Mouse (Mus musculus) adrenal gland, postnatal 36 days (tissue): ENCODE results near the gene Gm20388. TPM values are rescaled to one million over a fixed set of nuclear protein-coding genes. Genes with fewer than 3 reads are reported as not detected.
A peak's percentile ranks its signal among the peaks of the same experiment; 100 is the strongest.

Experiments
- DNase-seq, 2 experiments: peaks; one replicate each; pipeline ENCODE4 v3.0.0; 2021; ENCODE audit warnings: mixed read lengths in 1 of 2
- total RNA-seq, 2 experiments: library from RNA; stranded (reverse); gene quantifications; 2 replicates each; pipeline ENCODE4 v1.2.3; 2021

Gm20388 gene
- total RNA-seq, 2 experiments from 2014 or later = 2.4 to 7.4 TPM

DNA sequence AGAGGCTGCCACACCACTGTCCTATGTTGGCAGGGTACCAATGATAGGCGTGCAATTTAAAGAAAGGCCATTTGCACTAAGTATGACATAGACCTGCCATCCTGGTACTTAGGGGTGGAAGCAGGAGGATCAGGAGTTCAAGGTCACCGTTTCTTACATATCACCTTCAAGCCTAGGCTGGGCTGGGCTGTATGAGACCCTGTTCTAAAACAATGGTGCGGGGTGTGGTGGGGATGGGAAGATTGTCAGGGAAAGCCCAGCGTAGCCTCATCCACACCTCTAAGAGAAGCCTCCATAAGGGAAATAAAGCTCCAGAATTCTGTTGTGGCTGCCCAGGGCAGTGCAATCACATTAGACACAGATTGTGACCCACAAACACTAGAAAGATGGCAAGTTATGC, 4324.9 kb downstream of the Gm20388 start:
- DNase-seq = no peak

DNA sequence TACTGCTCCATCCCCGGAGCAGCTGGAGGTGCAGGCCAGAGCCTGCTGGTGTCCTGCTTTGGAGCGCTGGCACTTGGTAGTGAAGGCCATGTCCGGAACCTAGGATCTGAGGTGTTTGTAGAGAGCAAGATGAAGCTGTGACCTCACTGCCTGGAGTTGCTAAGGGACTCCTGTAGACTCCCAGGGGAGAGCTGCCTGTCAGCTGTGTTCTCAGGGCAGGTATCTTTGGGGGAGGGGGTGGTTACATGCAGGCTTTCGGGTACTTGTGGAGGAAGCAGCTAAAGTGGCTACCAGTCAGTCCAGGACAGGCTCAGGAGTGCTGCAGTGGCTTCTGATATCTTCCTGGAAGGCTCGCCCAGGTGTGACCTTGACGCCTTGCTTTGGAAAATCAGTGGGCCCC, 4328.7 kb downstream of the Gm20388 start:
- DNase-seq = no peak

DNA sequence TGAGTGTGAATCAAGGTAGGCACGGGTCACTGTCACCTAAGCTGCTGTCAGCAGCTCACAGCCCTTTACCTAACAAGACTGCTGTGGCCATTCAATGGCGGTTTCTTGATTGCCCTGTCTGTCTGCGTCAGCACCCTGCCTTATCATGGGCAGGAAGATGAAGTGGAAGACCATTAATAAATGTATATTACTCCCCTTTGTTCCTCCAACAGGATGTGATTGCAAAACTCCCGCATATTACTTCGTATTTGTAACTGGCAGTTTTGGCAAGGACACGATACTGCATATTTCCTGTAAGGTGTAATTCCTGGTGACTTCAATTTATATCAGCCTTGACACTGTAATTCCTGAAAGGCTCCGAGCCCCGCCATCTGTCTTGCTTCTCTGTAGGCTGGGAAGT, 4330.3 kb downstream of the Gm20388 start:
- no peak for DNase-seq

DNA sequence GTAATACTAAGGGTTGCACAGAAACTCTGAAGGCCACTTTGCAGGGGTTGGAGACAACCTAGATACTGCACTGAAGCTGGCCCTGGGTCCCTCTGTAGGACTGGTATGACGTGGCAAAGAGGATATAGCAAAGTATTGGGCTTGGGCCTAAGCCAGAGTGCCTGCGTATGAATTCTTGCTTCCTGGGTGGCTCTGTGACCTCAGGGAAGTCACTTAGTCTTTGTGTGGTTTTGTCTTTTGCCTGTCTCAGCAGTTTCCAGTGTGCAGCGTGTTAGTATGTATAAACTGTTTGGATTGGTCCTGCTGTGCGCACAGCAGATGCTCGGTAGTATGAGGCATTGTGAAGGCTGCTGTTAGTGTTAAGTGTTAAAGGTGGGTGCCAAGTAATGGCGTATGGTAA, 4331.6 kb downstream of the Gm20388 start:
- no peak for DNase-seq

DNA sequence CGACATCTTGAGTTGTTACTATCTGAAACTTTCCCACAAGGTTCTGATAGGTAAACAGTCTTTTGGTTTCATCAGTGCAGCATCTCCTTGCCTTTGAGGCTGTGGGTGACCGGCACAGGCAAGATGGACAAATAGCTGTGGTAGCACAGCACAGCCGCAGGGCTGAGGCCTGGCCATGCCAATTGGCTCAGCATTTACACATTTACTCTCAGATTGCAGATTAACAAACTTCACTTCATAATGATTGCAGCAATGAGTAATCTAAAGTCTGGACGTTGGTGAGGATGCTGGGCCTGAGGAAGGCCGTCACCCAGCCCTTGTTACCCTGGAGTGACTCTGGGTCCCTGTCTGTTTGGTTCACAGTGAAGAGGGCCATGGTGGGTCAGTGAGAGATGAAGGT, 4332.3 kb downstream of the Gm20388 start:
- DNase-seq = no peak

DNA sequence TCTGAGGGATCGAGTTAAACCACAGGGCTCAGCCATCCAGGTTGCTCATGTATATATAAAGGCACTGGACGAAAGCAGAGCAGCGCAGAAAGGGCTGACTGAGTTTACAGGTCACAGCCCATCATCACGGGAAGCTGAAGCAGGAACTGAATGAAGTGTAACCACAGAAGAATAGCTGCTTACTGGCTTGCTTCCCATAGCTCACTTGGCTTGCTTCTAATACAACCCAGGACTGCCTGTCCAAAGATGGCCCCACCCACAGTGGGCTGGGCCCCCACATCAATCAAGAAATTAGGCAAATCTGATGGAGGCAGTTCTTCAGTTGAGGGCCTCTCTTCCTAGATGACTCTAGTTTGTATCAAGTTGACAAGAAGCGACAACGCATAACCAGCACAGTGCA, 4336.9 kb downstream of the Gm20388 start:
- DNase-seq = no peak

DNA sequence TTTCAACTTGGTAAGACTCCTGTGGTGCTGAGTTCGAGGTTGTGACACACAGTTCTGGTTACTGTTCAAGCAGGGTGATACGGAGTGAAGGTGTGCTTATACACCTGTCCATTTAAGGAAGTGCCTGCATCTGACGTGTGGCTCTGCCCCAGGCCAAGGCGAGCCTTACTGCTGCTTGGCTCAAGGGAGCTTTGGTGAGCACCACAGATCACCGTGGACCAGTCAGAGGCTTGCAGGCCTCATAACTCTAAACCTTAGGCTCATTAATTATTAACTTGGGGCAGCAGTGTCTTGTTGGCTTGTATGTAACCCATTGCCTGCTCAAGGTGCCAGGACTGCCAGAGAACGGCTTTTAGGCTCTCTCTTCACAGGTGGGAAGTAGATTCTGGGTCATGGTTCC, 4338.0 kb downstream of the Gm20388 start:
- DNase-seq = no peak

DNA sequence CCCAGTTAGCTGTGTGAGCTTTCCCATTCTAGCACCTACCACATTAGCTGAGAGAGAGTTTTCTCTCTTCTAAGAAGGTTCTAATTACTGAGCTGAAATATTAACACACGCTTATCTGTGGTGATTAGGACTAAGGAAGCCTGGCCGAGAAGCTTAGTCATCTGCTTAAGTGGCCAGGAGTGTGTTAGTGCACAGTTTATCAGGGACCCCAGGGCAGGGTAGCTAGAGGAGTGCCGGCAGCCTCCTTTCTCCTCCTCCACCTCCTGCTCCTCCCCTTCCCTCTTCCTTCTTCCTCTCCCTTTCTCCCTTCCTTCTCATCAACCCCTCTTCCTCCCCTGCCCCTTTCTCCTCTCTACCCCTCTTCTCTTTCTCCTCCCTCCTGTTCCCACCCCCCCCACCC, 4339.6 kb downstream of the Gm20388 start:
- DNase-seq = no peak

DNA sequence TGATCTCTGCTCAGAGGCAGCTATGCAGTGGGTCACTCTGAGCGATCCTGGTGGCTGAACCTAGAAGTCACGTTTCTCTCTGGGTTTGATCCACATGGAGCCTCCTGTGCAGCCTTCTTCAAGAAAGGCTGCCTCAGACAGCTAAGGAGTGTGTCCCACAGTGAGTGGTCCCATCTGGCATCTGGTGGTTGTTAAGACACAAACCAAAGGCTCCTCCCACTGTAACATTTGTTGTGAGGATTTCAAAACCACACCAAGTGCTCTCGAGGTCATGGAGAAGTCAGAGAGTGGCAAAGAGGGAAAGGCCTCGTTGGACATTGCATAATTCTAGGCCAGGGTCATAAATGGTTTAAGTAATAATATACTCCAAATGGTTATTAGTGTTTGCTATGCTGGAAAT, 4340.1 kb downstream of the Gm20388 start:
- peak in 1 of 2 experiments; percentile 36 for DNase-seq

DNA sequence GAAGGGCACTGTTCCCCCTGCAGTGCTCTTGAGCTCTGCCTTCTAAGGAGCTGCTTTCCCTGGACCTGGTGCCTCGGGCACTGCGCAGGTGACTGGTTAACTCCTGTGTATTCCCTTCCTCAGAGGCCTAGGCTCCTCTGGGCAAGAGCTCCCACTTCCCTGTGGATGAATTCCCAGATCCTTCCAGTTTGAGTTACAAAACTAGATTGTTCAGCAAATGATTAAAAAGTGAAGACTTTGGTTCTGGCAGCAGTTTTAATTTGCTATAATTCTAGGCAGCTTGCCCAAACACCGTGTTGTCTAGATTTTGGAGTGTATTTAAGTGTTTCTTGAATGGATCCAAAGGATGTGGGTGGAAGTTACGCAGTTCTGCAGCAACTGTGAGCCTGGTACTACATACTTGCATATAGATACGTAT, 4341.9 kb downstream of the Gm20388 start:
- no peak for DNase-seq

DNA sequence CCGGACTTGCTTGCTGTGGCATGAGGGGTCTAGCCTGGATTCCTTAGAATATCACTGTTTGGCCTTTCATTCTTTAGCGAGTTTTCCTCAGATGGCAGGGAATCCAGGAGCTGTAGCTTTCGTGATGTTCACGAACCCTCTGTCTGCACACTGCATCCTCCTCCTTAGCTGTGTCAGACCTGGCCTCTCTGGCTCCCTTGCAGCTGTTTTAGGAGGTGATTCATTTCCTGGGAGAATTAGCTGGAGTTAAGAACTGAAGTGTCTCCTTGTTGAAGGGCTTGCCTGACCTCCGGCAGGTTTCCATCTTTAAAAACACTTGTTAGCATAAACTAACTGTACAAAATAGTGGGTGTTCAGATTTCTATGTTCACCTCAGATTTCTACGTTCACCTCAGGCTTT, 4343.3 kb downstream of the Gm20388 start:
- DNase-seq = no peak

DNA sequence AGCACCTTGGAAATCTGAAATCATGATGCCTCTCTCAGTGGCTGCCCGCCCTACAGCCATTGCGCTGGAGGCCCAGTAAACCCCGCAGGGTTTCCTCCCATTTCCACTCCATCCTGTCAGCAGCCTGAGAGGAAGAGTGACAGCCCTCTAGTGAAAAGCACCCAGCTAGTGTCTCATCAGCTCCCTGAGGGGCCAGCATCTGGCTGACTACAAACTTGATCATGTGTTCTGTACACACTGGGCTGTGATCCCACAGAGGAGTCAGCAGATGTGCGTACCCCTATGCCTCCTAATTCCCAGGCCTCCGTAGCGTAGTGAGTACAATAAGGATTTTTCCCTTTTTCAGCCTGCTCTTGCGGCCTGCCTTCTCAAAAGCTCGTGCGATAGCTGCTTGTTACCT, 4346.2 kb downstream of the Gm20388 start:
- DNase-seq = no peak

DNA sequence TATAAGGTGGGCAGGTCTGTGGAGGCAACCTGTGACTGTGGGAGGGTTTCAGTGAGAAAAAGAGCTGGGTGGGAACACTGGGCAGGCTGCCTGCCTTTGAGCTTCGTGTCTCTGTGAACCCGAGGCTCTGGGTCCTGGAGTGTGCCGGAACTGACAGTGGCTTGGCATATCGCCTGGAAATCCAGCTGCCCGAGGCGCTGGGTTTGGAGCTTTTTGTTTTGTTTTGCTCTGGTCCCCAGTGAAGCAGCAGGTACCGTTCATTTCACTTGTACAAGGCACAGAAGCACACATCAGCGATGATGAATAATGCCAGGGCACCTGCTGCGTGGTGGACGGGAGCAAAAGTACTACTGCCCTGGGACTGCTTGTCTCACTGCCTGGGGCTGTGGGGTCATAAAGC, 4346.7 kb downstream of the Gm20388 start:
- DNase-seq = peak; percentile 75 to 82

DNA sequence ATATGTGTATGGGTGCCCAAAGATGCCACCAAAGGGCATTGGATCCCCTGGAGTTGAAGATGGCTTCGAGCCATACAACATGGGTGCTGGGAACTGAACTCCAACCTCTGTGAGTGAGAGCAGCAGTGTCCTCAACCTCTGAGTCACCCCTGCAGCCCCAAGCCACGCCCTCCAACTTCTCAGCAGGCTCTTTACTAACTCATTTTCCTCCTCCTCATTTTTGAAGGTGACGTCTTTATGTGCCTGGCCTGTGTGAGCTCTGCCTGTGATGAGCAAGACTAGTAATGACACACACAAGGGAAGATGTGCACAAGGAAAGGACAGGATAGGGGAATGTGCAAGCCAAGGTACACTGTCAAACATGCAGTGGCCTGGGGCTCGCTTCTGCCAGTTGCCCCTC, 4348.5 kb downstream of the Gm20388 start:
- peak in 1 of 2 experiments; percentile 21 for DNase-seq

DNA sequence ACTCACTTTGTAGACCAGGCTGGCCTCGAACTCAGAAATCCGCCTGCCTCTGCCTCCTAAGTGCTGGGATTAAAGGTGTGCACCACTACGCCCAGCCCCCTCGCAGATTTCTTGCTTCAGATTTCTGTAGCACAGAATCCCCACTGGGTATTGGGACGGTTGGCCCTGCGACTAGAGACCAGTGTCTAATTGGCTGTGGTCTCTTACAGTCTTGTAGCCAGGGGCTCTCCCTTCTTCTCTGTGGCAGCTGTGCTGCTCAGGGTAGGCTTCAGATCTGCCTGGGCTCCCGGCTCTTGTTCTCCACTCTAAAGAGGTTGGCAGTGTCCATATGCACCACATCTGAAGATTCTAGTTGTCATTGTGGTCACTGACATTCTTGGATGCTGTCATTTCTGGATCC, 4349.3 kb downstream of the Gm20388 start:
- no peak for DNase-seq

DNA sequence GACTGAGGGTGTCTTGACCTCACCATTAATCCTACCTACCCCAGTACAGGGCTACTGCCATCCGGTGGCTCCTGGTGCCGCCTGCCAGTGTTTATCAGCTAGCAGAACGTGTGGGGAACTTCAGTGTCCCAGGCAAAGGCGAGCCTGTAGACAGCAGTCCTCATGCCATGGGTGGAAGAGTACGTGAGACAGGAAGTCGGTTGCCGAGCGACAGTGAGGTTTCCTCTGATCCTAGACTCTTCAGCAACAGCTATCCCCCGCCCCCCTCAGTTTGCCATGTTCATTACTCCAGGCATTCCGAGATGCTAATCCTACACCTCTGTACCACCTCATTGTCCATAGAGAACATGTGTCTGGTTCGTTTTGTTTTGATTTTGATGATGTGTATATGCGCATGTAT, 4349.7 kb downstream of the Gm20388 start:
- DNase-seq = no peak

DNA sequence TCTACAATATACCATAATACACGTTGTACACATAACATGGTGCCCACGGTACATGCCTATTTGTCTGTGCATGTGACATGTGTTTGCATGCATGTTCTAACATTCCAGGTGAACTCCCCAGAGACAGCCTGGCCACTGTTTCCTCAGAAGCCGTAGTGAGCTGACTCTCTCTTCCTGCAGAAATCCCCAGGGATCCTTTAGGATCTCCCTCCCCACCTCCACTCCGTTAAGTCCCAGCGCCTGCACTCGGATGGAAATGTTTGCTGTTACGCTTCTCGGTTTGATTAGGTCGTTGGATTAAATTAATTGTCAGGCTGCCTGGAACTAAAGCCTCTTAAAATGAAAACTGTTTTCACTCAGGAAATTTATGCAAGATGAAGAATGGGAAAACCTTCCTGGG, 4352.4 kb downstream of the Gm20388 start:
- no peak for DNase-seq

DNA sequence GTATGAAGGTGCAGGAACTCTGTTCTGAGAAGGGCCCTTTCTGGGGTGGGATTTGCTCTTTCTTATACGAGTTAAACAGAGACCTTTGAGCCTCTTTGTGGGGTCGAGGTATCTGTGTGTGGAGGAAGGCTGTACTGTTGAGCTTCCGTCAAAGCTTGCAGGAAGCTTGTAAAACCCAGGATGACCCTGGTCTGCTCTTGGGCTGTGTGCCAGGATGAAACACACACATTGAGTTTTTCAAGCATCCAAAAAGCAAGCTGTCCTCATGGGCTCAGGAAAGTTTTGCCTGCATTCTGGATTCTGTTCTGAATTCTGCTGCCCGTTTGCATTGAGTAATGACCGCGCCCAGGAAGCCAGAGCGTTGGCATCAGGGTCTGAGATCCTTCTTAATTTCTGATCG, 4353.4 kb downstream of the Gm20388 start:
- peak; percentile 48 to 57 for DNase-seq

DNA sequence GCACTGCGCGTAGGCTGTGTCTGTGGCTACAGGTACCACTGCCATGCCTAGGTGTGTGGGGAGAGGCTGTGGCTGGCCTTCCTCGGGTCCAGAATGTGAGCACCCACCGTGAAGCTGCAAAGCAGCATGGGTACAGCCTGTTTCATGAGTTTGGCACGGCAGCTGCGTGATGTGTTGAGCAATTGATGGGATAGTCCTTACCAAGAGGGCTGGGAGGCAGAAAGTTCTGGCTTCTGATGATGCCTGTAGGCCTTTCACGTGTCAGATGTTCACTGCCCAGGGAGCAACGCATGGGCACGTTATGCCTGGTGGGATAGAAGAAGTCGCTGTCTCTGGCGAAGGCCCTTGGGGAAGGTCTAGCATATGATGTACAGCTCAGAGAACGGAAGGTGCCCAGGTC, 4354.0 kb downstream of the Gm20388 start:
- no peak for DNase-seq

DNA sequence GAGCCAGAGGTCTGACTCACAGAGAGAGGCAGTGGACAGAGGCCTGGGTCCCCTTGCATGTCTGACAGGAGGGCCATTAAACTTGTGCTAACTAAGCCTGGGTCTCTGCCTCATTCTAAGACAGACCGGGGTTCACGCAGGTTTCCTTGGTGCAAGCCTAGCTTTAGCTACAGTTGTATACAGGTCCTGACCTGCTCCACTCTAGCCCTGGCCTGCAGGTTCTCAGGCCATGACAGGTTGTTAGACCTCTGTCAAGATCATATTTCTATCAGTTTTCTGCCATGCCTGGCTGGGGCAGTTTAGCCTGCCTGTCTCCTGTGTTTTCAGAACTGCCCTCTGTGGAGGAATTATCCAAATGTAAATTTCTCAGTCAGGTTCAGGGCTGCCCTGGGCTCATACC, 4354.5 kb downstream of the Gm20388 start:
- DNase-seq = no peak

DNA sequence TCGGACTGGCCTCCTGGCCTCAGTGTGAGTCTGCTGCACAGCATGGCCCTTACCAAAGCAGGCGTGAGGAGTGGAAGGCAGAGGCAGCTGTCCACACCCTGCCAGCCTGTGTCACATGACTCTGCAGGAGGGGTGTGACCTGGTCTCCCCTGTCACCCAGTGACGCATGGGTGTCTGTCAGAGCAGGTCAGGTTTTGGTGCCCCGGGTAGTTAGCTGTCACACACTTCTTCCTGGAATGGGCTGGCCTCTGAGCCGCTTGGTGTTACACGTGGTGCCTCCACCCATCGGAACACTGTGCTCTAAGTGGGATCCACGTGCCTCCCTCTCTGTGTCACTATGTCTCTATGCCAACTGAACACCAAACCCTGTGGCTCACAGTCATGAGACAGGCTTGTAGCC, 4355.2 kb downstream of the Gm20388 start:
- DNase-seq = peak in 1 of 2 experiments; percentile 59

DNA sequence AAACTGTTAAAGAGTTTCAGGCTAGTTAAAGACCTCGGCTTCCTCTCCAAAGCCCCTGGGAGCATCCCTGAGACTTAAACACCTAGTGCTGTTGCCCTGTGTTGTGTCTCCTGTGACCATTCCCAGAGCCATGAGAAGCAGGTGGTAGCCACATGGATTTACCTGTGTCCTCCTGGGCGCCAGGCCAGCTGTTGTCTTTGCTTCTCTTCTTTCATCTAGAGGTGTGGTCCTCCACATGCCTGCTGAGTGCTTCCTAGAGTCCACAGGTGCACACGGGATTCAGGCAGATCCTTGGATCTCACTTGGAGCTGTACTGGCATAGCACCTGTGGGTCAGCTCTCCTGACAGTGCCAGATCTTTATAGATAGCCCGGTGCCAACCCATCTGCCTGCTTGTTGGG, 4356.6 kb downstream of the Gm20388 start:
- DNase-seq = no peak

DNA sequence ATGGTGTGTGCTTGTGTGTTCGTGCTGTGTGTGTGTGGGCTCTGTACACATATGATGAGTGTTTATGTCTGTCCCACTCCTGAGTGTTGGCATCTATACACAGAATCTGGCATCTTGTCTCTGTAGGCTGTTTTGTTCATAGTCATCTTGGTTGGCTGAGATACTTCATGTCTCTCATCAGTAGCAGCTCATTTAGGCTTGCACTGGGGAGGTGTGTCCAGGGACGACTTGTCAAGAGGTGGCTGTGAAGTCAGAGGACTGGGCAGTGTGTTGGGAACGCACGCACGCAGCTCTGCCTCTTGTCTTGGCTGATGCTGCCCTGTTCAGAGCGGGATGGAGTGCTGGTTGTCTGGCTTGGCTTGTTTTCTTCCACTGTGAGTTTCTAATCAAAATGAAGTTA, 4359.9 kb downstream of the Gm20388 start:
- no peak for DNase-seq

DNA sequence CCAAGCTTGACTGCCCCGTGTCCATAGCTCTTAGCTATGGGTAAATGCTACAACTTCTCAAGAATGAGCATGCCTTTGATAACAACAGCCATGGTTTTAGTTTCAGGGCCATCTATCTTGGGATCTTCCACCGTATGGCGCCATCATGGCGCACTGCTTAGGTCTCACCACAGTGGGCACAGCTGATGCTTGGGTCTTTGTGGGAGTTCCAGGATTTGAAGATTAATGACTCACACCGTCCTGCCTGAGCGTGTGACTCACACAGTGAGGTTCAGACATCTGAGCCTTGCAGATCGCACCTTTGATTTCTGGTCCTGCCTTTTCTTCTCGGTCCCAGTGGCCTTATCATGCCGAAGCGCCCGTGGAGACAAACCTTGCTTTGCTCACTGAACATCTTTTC, 4360.3 kb downstream of the Gm20388 start:
- DNase-seq = no peak

DNA sequence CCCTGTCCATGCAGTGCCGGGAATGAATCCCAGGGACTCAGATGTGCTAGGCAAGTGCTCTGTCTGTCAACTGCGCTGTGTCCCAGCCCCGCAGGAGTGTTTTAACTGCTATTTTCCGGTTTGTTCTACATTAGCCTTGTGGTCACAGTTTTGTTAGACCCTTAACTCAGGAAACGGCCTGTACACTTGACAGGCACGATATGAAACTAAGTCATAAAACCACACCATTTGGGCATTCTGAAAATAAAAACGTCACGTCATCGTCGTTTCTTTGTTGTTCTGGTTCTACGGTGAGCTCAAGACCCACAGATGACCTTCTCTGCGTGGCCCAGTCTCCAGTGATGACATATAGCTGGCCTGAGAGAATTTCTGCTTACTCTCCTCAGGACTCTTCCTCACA, 4360.9 kb downstream of the Gm20388 start:
- DNase-seq = no peak
